Comparison of ENCODE assay signal across 12 mouse cellular contexts in the genomic region with DNA sequence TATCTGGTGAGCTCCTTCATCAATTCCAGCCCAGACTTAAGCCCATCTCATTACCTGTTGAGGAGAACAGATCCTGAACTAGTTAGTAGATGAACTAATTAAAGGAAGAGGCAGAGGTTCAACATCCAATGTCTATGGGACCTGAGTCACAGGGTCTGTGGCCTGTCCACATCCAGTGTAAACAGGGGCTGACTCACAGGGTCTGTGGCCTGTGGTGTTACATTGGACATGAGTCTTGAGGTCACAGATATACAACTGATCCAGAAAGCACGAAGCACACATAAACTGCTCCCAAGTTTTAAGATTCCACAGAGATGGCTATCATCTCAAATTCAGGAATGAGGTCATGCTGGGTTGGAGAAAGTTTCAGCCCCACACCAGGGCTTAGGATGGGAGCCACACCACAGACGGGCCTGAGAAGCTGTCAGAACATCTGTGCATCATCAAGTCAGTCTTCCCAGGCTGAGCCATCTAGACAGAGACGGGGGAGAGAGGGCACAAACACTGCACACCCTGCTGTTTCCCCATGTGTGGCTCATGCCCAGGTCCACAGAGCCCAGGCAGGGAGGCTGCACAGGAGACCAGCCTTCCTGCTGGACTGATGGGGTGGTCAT.
DNase-seq lines count a peak whose midpoint lies in the region; ATAC-seq and TF ChIP-seq lines count a peak whose summit lies in the region.
"Had no signal": no experiment of that assay in that cellular context is flagged by ENCODE, and none has a peak within 500 bp of the region (broad histone marks: within the 10 kb centered on the region; RNA-seq: fewer than 3 reads in every experiment).

No protein-coding gene starts in this region.

- no peak; the same call in 1 of the 2 replicates for TF ChIP-seq POLR2A in embryonic fibroblast, embryonic 13.5 days (IDR thresholded peaks at IDR 0.05; ENCODE audit: low read depth, low read length)

- H3K4me1 ChIP-seq in hindbrain, embryonic 11.5 days (replicated peaks; ENCODE audit: control insufficient read depth, insufficient read depth, low read length) = no peaks in the 10 kb centered on the region
- H3K4me1 ChIP-seq in hindbrain, embryonic 13.5 days (replicated peaks) = 0 out of 2 replicates have a peak, but pooled peaks cover 5% of the 10 kb centered on the region
- H3K4me1 ChIP-seq in neural tube, embryonic 11.5 days (ENCODE audit: control insufficient read depth, insufficient read depth, low read length) = peaks cover 3% of the 10 kb centered on the region; the same call in 1 of the 2 replicates
- H3K4me1 ChIP-seq in neural tube, embryonic 15.5 days = no peaks in the 10 kb centered on the region
- peaks cover 22% of the 10 kb centered on the region for H3K4me1 ChIP-seq in embryonic fibroblast, embryonic 13.5 days (ENCODE audit: control insufficient read depth, insufficient read depth, low read length)

- peak; percentile 33 for ATAC-seq in hindbrain, embryonic 11.5 days (ENCODE audit: low FRiP score)
- no peak for ATAC-seq in hindbrain, embryonic 13.5 days (ENCODE audit: low FRiP score)
- ATAC-seq in neural tube, embryonic 11.5 days (ENCODE audit: insufficient read depth, low FRiP score, low TSS enrichment) = no peak
- no peak for ATAC-seq in neural tube, embryonic 15.5 days (ENCODE audit: low FRiP score)

- WGBS in hindbrain, embryonic 11.5 days = 55% methylated on average over 3 of the region's 3 CpGs
- 64% methylated on average over 3 of the region's 3 CpGs for WGBS in hindbrain, embryonic 13.5 days
- 59% methylated on average over 3 of the region's 3 CpGs for WGBS in neural tube, embryonic 11.5 days
- WGBS in neural tube, embryonic 15.5 days = 74% methylated on average over 3 of the region's 3 CpGs

- no peak overlapping the region for H3K9ac ChIP-seq in hindbrain, embryonic 11.5 days (ENCODE audit: low read depth, low read length)
- H3K9ac ChIP-seq in hindbrain, embryonic 13.5 days = no peak overlapping the region
- H3K9ac ChIP-seq in neural tube, embryonic 11.5 days (ENCODE audit: low read length) = no peak overlapping the region
- H3K9ac ChIP-seq in neural tube, embryonic 15.5 days (replicated peaks) = no peak overlapping the region
- H3K9ac ChIP-seq: hindbrain, embryonic 14.5 days had no signal

- H3K27ac ChIP-seq in hindbrain, embryonic 11.5 days (ENCODE audit: low read depth, low read length) = no peak overlapping the region
- H3K27ac ChIP-seq in hindbrain, embryonic 13.5 days = no peak overlapping the region
- H3K27ac ChIP-seq in neural tube, embryonic 11.5 days (ENCODE audit: low read depth, low read length) = 0 out of 2 replicates have a peak overlapping the region, but pooled peaks have one; percentile 39
- H3K27ac ChIP-seq in neural tube, embryonic 15.5 days (replicated peaks) = no peak overlapping the region
- H3K27ac ChIP-seq in embryonic fibroblast, embryonic 13.5 days (ENCODE audit: insufficient read depth, low read length) = peak overlapping the region; percentile 93
- H3K27ac ChIP-seq: hindbrain, embryonic 14.5 days had no signal

- no peaks in the 10 kb centered on the region for H3K36me3 ChIP-seq in hindbrain, embryonic 11.5 days (ENCODE audit: control insufficient read depth, insufficient read depth, low read length)
- H3K36me3 ChIP-seq in hindbrain, embryonic 13.5 days = no peaks in the 10 kb centered on the region
- no peaks in the 10 kb centered on the region for H3K36me3 ChIP-seq in neural tube, embryonic 11.5 days (ENCODE audit: control insufficient read depth, insufficient read depth, low read length)
- H3K36me3 ChIP-seq in neural tube, embryonic 15.5 days = no peaks in the 10 kb centered on the region

- TF ChIP-seq CTCF in embryonic fibroblast, embryonic 13.5 days (IDR thresholded peaks at IDR 0.05; ENCODE audit: borderline replicate concordance, insufficient read depth, low read length) = no peak

- no peak overlapping the region for H3K4me3 ChIP-seq in hindbrain, embryonic 11.5 days (ENCODE audit: low read depth, low read length)
- H3K4me3 ChIP-seq in hindbrain, embryonic 13.5 days = no peak overlapping the region
- H3K4me3 ChIP-seq in neural tube, embryonic 11.5 days (ENCODE audit: low read depth, low read length) = no peak overlapping the region
- no peak overlapping the region for H3K4me3 ChIP-seq in neural tube, embryonic 15.5 days (replicated peaks)
- H3K4me3 ChIP-seq in embryonic fibroblast, embryonic 13.5 days (ENCODE audit: insufficient read depth, low read length) = no peak overlapping the region
- H3K4me3 ChIP-seq: megakaryocyte, embryonic 14.5 days had no signal

- no peaks in the 10 kb centered on the region for H3K27me3 ChIP-seq in hindbrain, embryonic 11.5 days (ENCODE audit: control insufficient read depth, insufficient read depth, low read length)
- no peaks in the 10 kb centered on the region for H3K27me3 ChIP-seq in hindbrain, embryonic 13.5 days
- no peaks in the 10 kb centered on the region for H3K27me3 ChIP-seq in neural tube, embryonic 11.5 days (ENCODE audit: control insufficient read depth, insufficient read depth, low read length)
- H3K27me3 ChIP-seq in neural tube, embryonic 15.5 days (replicated peaks) = no peaks in the 10 kb centered on the region
- H3K27me3 ChIP-seq: megakaryocyte, embryonic 14.5 days had no signal

- no peak overlapping the region for H3K4me2 ChIP-seq in hindbrain, embryonic 11.5 days (replicated peaks; ENCODE audit: low read depth, low read length)
- no peak overlapping the region for H3K4me2 ChIP-seq in hindbrain, embryonic 13.5 days
- no peak overlapping the region for H3K4me2 ChIP-seq in neural tube, embryonic 11.5 days (ENCODE audit: low read depth)
- H3K4me2 ChIP-seq in neural tube, embryonic 15.5 days = no peak overlapping the region
- H3K4me2 ChIP-seq: hindbrain, embryonic 14.5 days; liver, embryonic 11.5 days had no signal

- no peaks in the 10 kb centered on the region for H3K9me3 ChIP-seq in hindbrain, embryonic 11.5 days (ENCODE audit: control insufficient read depth, low read length)
- H3K9me3 ChIP-seq in hindbrain, embryonic 13.5 days = peaks cover 3% of the 10 kb centered on the region; the same call in 1 of the 2 replicates
- no peaks in the 10 kb centered on the region for H3K9me3 ChIP-seq in neural tube, embryonic 11.5 days (ENCODE audit: control insufficient read depth, low read length)
- H3K9me3 ChIP-seq in neural tube, embryonic 15.5 days (replicated peaks) = no peaks in the 10 kb centered on the region
- H3K9me3 ChIP-seq: megakaryocyte, embryonic 14.5 days had no signal

- DNase-seq in hindbrain, embryonic 11.5 days (ENCODE audit: low spot score) = no peak
- DNase-seq in neural tube, embryonic 11.5 days (ENCODE audit: low spot score) = no peak
- no peak for DNase-seq in thymus, adult 18-20 months
- DNase-seq in cerebellum, adult 11-12 months = no peak
- DNase-seq: adrenal gland, adult 2 months; right cerebral cortex, postnatal 25 days had no signal

Comparison
In these comparisons a context has a peak if more than half of its experiments do, and no peak if none do; other contexts are left out.
1. H3K27ac ChIP-seq: peak in neural tube, embryonic 11.5 days (single experiment) and embryonic fibroblast, embryonic 13.5 days (single experiment); none in hindbrain, embryonic 11.5 days (single experiment), hindbrain, embryonic 13.5 days (single experiment) and neural tube, embryonic 15.5 days (single experiment).